In genomic region chr16:34151528-34152071, GRCm38 (mm10) we compare ENCODE assay signal across 17 mouse cellular contexts.
DNase-seq lines count a peak whose midpoint lies in the region; ATAC-seq and TF ChIP-seq lines count a peak whose summit lies in the region.
"Had no signal": no experiment of that assay in that cellular context is flagged by ENCODE, and none has a peak within 500 bp of the region (broad histone marks: within the 10 kb centered on the region; RNA-seq: fewer than 3 reads in every experiment).

No protein-coding gene starts in this region.

- no peak overlapping the region for H3K27ac ChIP-seq in forebrain, embryonic 14.5 days (ENCODE audit: low read depth, low read length)
- no peak overlapping the region for H3K27ac ChIP-seq in forebrain, embryonic 11.5 days (ENCODE audit: low read depth, low read length)
- peak overlapping the region; percentile 47; the same call in 1 of the 2 replicates for H3K27ac ChIP-seq in hindbrain, embryonic 15.5 days (replicated peaks)
- H3K27ac ChIP-seq in hindbrain, embryonic 10.5 days = no peak overlapping the region
- peak overlapping the region; percentile 28; the same call in 1 of the 2 replicates for H3K27ac ChIP-seq in neural tube, embryonic 13.5 days (replicated peaks)
- no peak overlapping the region for H3K27ac ChIP-seq in liver, postnatal 0 days (ENCODE audit: low read depth)
- H3K27ac ChIP-seq: embryonic facial prominence, embryonic 10.5 days; heart, embryonic 13.5 days had no signal

- no peak for TF ChIP-seq CTCF in liver, postnatal 0 days (IDR thresholded peaks at IDR 0.05; ENCODE audit: low read depth)

- H3K4me1 ChIP-seq in forebrain, embryonic 14.5 days (ENCODE audit: control insufficient read depth, insufficient read depth, low read length) = no peaks in the 10 kb centered on the region
- no peaks in the 10 kb centered on the region for H3K4me1 ChIP-seq in forebrain, embryonic 11.5 days (replicated peaks; ENCODE audit: control insufficient read depth, insufficient read depth, low read length)
- peaks cover 11% of the 10 kb centered on the region for H3K4me1 ChIP-seq in hindbrain, embryonic 15.5 days (replicated peaks)
- no peaks in the 10 kb centered on the region for H3K4me1 ChIP-seq in hindbrain, embryonic 10.5 days (replicated peaks)
- H3K4me1 ChIP-seq in neural tube, embryonic 13.5 days (replicated peaks) = peaks cover 15% of the 10 kb centered on the region
- H3K4me1 ChIP-seq in liver, postnatal 0 days (ENCODE audit: insufficient read depth) = no peaks in the 10 kb centered on the region
- H3K4me1 ChIP-seq: heart, embryonic 13.5 days had no signal

- no peak overlapping the region for H3K4me2 ChIP-seq in forebrain, embryonic 14.5 days (ENCODE audit: low read length)
- no peak overlapping the region for H3K4me2 ChIP-seq in forebrain, embryonic 11.5 days (ENCODE audit: low read depth, low read length, severe bottlenecking)
- no peak overlapping the region for H3K4me2 ChIP-seq in hindbrain, embryonic 15.5 days
- no peak overlapping the region for H3K4me2 ChIP-seq in neural tube, embryonic 13.5 days
- no peak overlapping the region for H3K4me2 ChIP-seq in liver, postnatal 0 days (ENCODE audit: low read depth, low read length)
- H3K4me2 ChIP-seq: heart, embryonic 13.5 days had no signal

- H3K4me3 ChIP-seq in forebrain, embryonic 14.5 days (ENCODE audit: low read depth, low read length) = no peak overlapping the region
- no peak overlapping the region for H3K4me3 ChIP-seq in forebrain, embryonic 11.5 days (ENCODE audit: low read depth, low read length)
- H3K4me3 ChIP-seq in hindbrain, embryonic 15.5 days = no peak overlapping the region
- H3K4me3 ChIP-seq in hindbrain, embryonic 10.5 days = no peak overlapping the region
- H3K4me3 ChIP-seq in neural tube, embryonic 13.5 days = no peak overlapping the region
- no peak overlapping the region for H3K4me3 ChIP-seq in liver, postnatal 0 days (ENCODE audit: low read depth, low read length)
- H3K4me3 ChIP-seq: embryonic facial prominence, embryonic 10.5 days; heart, embryonic 13.5 days had no signal

- no peaks in the 10 kb centered on the region for H3K27me3 ChIP-seq in forebrain, embryonic 14.5 days (replicated peaks; ENCODE audit: control insufficient read depth, insufficient read depth, low read length)
- H3K27me3 ChIP-seq in forebrain, embryonic 11.5 days (ENCODE audit: control insufficient read depth, insufficient read depth, low read length) = no peaks in the 10 kb centered on the region
- H3K27me3 ChIP-seq in hindbrain, embryonic 15.5 days = no peaks in the 10 kb centered on the region
- H3K27me3 ChIP-seq in hindbrain, embryonic 10.5 days (ENCODE audit: insufficient read depth, poor library complexity, severe bottlenecking) = no peaks in the 10 kb centered on the region
- H3K27me3 ChIP-seq in neural tube, embryonic 13.5 days = no peaks in the 10 kb centered on the region
- no peaks in the 10 kb centered on the region for H3K27me3 ChIP-seq in liver, postnatal 0 days (ENCODE audit: insufficient read depth, low read length)
- H3K27me3 ChIP-seq: heart, embryonic 13.5 days had no signal

- WGBS in forebrain, embryonic 14.5 days = 80% methylated on average over 3 of the region's 3 CpGs
- 84% methylated on average over 3 of the region's 3 CpGs for WGBS in forebrain, embryonic 11.5 days
- 58% methylated on average over 3 of the region's 3 CpGs for WGBS in hindbrain, embryonic 15.5 days
- WGBS in hindbrain, embryonic 10.5 days = 83% methylated on average over 3 of the region's 3 CpGs
- WGBS in neural tube, embryonic 13.5 days = 52% methylated on average over 3 of the region's 3 CpGs
- 71% methylated on average over 3 of the region's 3 CpGs for WGBS in liver, postnatal 0 days (ENCODE audit: insufficient replicate concordance)

- peaks cover 21% of the 10 kb centered on the region for H3K36me3 ChIP-seq in forebrain, embryonic 14.5 days (ENCODE audit: control insufficient read depth, insufficient read depth, low read length)
- H3K36me3 ChIP-seq in forebrain, embryonic 11.5 days (ENCODE audit: control insufficient read depth, insufficient read depth, low read length) = no peaks in the 10 kb centered on the region
- no peaks in the 10 kb centered on the region for H3K36me3 ChIP-seq in hindbrain, embryonic 15.5 days
- peaks cover 13% of the 10 kb centered on the region for H3K36me3 ChIP-seq in hindbrain, embryonic 10.5 days
- H3K36me3 ChIP-seq in neural tube, embryonic 13.5 days = peaks cover 13% of the 10 kb centered on the region
- H3K36me3 ChIP-seq in liver, postnatal 0 days (replicated peaks; ENCODE audit: insufficient read depth, low read length) = no peaks in the 10 kb centered on the region

- no peak overlapping the region for H3K9ac ChIP-seq in forebrain, embryonic 14.5 days (ENCODE audit: low read length)
- no peak overlapping the region for H3K9ac ChIP-seq in forebrain, embryonic 11.5 days (ENCODE audit: low read length)
- H3K9ac ChIP-seq in hindbrain, embryonic 15.5 days = no peak overlapping the region
- no peak overlapping the region for H3K9ac ChIP-seq in neural tube, embryonic 13.5 days
- no peak overlapping the region for H3K9ac ChIP-seq in liver, postnatal 0 days (replicated peaks)
- H3K9ac ChIP-seq: heart, embryonic 13.5 days had no signal

- no peaks in the 10 kb centered on the region for H3K9me3 ChIP-seq in forebrain, embryonic 14.5 days (replicated peaks; ENCODE audit: control insufficient read depth, low read length)
- H3K9me3 ChIP-seq in forebrain, embryonic 11.5 days (ENCODE audit: control insufficient read depth, low read length) = no peaks in the 10 kb centered on the region
- no peaks in the 10 kb centered on the region for H3K9me3 ChIP-seq in hindbrain, embryonic 15.5 days
- H3K9me3 ChIP-seq in hindbrain, embryonic 10.5 days = no peaks in the 10 kb centered on the region
- H3K9me3 ChIP-seq in neural tube, embryonic 13.5 days = no peaks in the 10 kb centered on the region
- H3K9me3 ChIP-seq in liver, postnatal 0 days (ENCODE audit: low read length) = no peaks in the 10 kb centered on the region
- H3K9me3 ChIP-seq: embryonic facial prominence, embryonic 10.5 days; heart, embryonic 13.5 days had no signal

- ATAC-seq in forebrain, embryonic 14.5 days = no peak
- ATAC-seq in forebrain, embryonic 11.5 days (replicated peaks; ENCODE audit: low FRiP score) = no peak
- peak; percentile 63; the same call in 1 of the 2 replicates for ATAC-seq in hindbrain, embryonic 15.5 days (ENCODE audit: low FRiP score, low read depth)
- peak; percentile 67; the same call in 1 of the 2 replicates for ATAC-seq in neural tube, embryonic 13.5 days (ENCODE audit: low read depth)
- ATAC-seq in liver, postnatal 0 days = no peak
- ATAC-seq: forebrain, embryonic 16.5 days; intestine, embryonic 16.5 days had no signal

- peak; percentile 21 for DNase-seq in forebrain, embryonic 14.5 days (ENCODE audit: low spot score)
- no peak for DNase-seq in forebrain, embryonic 11.5 days (ENCODE audit: low spot score)
- no peak for DNase-seq in hindbrain, embryonic 10.5 days (ENCODE audit: low spot score)
- DNase-seq in neural tube, embryonic 10.5 days (ENCODE audit: extremely low spot score, low spot score) = no peak
- no peak for DNase-seq in liver, postnatal 0 days
- DNase-seq: adrenal gland, postnatal 10 days; cerebellum, adult 11-12 months; cerebellum, adult 9-10 months; cerebellum, postnatal 25 days; gastrocnemius, postnatal 14 days; heart, postnatal 36 days had no signal

- no peak for TF ChIP-seq EP300 in liver, postnatal 0 days (IDR thresholded peaks at IDR 0.05; ENCODE audit: low read depth)

Comparison
In these comparisons a context has a peak if more than half of its experiments do, and no peak if none do; other contexts are left out.
1. H3K27ac ChIP-seq: peak in hindbrain, embryonic 15.5 days (single experiment) and neural tube, embryonic 13.5 days (single experiment); none in forebrain, embryonic 14.5 days (single experiment), forebrain, embryonic 11.5 days (single experiment), hindbrain, embryonic 10.5 days (single experiment) and liver, postnatal 0 days (single experiment).
2. ATAC-seq: peak in hindbrain, embryonic 15.5 days (single experiment) and neural tube, embryonic 13.5 days (single experiment); none in forebrain, embryonic 14.5 days (single experiment), forebrain, embryonic 11.5 days (single experiment) and liver, postnatal 0 days (single experiment).